Mouse (Mus musculus): ENCODE results near the gene Phip.

Phip gene

DNA sequence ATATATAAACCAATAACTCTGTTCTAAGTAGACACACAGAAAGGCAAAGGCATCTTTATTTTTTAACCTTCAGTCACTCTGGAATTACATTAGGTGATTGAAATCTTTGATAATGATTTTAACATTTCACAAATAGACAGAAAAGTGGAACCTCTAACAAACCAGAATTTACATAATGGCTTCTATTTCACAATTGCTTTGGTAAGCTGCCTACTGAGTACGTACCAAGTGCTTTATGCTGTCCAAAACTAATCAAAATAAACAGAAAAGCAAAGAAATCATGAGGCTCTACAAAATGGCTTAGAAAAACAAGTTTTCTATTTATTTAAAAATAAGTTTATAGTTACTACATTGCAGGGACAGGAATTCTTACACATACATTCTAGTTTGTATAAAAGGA is 109.2 kb downstream of the Phip start:
- no peak for DNase-seq

DNA sequence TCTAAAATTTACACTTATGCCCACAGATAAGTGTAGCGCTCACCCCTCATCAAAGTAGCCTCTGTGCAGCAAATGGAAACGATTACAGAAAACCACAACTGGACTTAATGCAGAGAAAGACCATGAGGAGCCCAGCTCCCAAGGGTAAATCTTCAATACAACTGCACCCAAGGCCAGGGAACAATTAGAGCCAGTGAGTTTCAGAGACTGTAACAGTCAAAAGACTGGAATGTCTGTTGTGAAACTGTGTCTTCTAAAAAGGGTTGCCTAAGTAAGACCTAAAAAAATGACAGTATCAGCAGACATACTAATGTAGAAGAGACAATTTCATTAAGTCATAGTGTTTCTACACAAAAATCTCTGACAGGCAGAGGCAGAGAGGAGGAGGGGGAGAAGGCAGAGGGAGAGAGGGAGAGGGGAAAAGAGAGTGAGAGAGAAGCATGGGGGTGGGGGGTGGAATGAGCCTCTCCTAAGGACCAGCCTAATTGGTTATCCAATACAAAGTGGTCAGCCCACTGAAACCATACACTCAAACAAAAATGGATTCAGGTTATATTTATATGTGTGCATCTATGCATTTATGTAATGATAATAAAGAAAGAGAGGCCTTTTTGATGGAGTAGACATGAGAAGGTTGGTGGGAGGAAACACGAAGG is 113.4 kb downstream of the Phip start:
- no peak for DNase-seq

DNA sequence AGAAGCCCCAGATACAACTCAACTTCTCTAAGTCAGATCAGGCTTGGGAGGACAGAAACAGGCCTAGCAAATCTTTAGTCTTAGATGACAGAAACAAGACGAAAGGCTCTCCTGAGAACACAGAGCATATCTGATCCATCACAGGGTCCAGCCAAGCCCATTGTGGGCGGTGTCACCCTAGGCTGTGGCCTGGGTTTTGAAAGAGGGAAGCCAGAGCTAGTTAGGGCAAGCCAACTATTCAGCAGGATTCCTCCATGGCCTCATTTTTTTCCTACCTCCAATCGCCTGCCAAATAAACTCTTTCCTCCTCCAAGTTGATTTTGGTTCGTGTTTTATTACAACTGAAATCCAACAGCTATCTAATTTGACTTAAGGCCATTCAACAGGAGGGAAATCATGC is 114.0 kb downstream of the Phip start:
- DNase-seq, result no peak

DNA sequence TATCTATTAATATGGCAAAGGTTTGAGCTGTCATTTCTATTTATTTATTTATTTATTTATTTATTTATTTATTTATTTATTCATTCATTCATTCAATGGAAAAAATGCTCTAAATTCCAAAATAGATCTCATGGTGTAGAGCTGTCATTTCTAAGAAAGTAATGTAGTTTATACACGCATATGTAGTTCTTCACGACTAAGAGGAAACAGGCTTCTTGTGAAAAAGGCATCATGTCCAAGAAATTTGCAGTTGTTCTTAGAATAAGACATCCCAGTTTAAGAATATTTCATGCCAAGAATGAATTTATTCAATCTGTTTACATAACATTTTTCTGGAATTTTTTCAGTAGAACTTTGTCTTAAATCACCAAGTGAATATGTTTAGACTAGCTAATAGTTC is 114.5 kb downstream of the Phip start:
- no peak for DNase-seq

DNA sequence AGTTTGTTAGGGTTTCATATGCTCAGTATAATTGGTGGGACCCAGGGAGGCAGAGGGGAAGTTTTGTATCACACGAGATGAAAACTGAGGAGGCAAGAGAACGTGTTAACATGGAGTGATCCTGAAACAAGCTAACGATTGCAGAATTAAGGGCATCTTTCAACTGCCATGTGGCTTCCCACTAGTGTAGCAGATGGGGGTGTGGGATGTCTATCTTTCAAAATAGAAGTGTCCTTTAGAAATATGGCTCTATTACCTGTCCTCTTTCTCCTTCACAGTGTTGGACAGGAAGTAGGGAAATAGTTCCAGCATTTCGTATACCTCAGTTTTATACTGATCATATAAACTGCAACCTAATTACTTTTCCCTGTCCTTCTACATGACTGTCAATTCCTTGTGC is 119.1 kb downstream of the Phip start:
- no peak for DNase-seq

DNA sequence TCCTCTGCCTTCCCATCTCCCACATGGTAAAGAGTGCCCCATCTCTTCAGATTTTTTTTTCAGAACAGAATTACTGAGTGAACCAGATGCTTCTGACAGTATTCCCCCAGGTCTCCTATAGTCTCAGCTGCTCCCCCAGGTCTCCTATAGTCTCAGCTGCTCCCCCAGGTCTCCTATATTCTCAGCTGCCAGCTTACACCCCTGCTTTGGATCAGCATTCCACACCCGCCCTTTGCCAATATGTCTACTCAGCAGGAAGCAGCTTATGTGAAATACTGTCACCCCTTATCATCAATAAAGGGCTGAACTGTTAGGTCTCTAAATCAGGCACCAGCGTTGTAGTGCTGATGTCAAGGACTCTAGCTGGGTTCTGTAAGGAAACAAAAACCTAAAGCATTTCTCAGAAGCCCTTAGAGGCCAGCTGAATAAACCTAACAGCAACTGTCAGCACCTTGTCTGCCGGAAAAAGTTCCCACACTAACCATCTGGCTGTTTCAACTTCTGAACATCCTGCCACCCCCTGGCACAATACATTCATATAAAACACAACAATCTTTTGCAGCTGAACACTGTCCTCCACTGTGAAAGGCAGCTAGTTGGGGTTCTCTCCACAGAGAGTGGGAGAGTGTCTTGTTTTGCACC is 120.2 kb downstream of the Phip start:
- DNase-seq, result no peak

DNA sequence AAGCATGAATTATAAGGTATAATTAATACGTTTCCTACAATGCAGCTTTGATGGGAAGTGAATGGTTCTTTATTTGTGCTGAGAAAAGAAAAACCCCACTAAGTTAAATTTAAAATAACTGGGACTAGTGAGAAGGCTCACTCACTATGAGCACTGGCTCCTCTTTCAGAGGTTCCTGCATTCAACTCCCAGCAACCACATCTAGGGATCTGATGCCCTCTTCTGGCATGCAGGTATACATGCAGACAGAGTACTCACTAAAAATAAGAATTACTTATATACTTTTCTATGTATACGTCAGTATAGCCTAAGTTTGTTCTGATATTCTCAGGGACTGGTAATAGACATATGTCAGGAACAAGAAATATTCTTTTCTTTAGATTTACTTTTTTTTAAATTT is 121.3 kb downstream of the Phip start:
- no peak for DNase-seq

DNA sequence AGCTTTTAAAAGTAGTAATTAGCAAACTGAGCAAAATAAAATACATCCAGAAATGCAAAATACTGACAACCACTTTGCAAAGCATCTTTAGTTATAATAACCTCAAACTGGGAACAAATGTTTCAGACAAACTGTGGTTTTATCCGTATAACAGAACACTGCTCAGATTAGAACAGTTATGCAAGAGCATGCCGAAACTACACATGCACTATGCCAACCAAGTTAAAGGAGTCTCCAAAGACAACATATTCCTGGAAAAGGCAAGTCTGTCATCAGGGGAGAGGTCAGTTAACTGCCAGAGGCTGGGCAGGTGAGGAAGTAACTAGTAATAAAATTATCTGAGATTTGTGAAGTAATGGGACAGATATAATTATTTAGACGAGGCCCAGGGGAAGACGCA is 132.6 kb downstream of the Phip start:
- no peak for DNase-seq

DNA sequence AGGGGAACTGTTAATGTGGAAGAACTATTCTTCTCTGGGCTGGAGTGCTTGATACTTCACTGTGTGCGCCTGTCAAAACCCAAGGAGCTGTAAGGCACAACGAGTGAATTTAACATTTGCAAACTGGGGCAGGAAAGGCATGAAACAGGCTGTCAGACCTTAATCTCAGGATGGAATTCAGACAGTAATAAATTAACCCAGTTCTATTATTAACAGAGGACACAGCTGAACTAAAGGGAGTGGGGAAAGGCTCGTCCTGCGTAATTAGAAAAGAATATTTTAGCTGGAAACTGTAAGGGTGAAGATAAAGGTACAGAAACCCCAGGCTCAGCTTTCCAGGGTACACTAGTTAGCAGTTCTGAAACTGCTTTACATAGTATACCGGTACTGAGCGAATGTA is 139.4 kb downstream of the Phip start:
- no peak for DNase-seq

DNA sequence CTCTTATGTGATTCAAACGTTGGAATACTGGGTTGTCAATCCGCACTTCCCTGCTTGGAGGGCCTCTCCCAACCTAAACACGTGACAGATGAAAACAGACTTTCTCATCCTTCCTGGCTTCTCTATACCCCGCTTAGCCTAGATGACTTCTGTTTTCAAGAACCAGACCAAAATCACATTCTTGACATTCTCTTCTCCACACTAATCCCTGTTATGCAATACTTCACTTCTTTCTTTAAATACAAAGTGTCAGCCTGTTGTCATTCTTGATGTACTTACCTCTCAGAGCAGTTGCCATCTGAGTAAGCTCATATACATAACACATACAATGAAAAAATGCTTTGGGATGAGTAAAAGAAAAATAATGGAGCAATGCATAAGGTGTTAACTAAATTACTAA is 143.4 kb downstream of the Phip start:
- no peak for DNase-seq

DNA sequence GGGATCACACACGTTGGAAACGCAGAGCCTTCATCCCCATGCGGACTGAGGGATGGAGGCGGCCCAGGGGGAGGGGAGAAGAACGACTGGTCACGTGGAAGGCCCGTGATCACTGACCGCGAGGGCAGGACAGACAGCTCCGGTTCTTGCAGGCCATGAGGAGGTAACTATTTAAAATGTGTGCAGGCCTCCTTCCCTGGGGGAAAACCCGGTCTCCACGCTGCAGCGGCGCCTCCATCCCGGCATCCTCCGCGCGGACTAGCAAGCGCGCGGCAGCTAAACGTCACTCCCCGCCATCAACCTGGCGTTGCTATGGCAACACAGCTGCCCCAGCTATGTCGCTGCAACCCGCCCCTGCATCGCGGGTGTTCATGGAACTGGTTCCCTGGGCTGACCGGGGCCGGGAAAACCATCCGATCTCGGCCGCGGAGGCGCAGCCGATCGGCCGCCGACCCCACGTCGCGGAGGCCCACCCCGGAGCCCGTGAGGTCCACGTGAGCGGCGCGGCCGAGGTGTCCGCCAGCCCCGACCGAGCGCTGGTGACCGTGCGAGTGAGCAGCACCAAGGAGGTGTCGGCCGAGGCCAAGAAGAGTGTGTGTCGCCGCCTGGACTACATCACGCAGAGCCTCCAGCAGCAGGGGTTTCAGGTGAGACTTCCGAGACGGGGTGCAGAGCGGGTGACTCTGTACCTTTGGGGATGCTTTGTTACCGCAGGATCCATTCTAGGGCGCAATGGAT is 145.5 kb downstream of the Phip start:
- peak; percentile 87 to 88 for DNase-seq

DNA sequence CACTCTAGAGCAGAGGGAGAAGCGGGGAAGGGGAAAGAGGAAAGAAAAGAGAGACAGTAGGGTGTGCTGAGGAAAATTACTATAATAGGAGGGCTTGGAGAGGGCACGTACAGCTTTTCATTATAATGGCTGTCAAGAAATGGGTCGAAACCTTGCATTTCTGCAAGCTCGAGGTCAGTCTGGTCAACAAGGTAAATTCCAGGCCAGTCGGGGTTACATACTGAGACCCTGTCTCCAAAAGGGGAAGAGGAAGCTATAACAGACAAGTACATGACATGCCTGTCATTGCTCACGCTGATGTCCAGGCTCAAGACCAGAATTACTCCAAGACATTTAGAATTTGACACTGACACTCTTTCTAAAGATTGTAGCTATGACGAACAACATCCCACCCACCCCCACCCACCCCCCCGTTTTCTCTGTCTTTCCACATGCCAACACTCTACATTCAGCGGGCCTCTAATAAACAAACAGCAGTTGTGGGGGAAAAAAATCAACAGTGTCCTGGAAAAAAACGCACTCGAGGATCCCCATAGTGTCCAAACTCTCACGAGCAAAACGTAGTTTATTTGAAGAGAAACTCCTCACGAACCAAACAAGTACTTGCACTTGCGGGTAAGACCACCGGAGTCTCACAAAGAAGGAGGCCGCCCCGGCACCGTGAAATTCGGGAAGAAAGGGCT is 146.2 kb downstream of the Phip start, which contains the start of gene Irak1bp1:
TSS of gene Irak1bp1 (plus strand) at position 534 of the 683 bp plus-strand sequence.
- DNase-seq, result peak in 1 of 2 experiments; percentile 9

DNA sequence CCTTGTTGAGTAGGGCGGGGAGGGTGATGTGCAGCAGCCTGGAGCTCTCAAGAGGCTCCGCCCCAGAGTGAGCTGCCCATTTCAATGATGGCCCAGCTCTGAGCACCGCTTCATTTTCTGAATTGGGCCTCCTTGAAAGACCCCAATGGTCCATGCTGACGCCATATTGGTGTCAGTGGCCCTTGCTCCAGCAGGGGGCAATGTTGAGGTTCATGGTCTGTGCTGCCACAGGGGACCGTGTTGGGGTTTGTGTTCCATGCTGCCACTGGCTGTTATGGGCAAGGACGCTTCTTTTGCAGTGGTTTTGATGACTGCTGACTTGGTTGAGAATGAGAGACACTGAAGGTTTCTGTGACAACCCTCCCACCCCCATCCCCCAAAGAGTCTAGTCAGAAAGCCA is 148.9 kb downstream of the Phip start:
- no peak for DNase-seq

Measured in cerebellum, postnatal 36 days (tissue).